ENCODE assay signal across 14 mouse cellular contexts in the genomic region with DNA sequence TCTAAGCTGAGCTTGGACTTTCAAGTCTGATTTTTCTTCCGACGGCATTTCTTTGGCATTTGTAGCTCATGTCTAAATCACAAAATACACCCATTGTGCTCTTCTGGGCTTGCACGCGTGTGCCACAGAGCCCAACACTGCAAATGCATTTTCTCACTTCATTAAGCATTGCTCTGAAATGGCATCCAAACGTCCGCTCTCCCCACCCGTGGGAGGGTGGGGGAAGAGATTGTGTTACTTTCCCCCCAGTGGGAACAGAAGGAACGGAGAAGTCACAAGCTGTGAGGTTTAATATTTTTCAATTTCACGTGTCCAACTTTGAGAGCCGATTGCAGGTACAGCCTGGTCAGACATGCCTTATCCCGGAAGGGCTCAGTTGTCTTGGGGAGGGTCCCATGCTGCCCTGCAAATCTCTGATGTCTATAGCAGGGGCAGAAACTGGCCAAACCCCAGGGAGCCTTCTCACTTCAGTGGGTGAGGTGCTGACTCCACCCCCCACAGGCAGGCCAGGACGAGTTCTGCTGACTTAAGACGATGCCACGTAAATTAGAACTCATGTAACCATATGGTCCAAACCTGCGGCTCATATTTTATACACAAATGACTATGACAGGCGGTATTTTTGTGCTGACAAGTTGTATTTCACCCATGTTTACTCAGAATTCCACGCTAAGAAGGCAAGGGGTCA.
DNase-seq lines count a peak whose midpoint lies in the region; ATAC-seq and TF ChIP-seq lines count a peak whose summit lies in the region.
"Had no signal": no experiment of that assay in that cellular context is flagged by ENCODE, and none has a peak within 500 bp of the region (broad histone marks: within the 10 kb centered on the region; RNA-seq: fewer than 3 reads in every experiment).

No protein-coding gene starts in this region.

- WGBS in forebrain, embryonic 12.5 days, result 49% methylated on average over 17 of the region's 17 CpGs
- WGBS in forebrain, postnatal 0 days, result 34% methylated on average over 17 of the region's 17 CpGs
- 43% methylated on average over 17 of the region's 17 CpGs for WGBS in neural tube, embryonic 11.5 days
- 48% methylated on average over 17 of the region's 17 CpGs for WGBS in neural tube, embryonic 15.5 days
- 46% methylated on average over 17 of the region's 17 CpGs for WGBS in hindbrain, embryonic 11.5 days
- 23% methylated on average over 17 of the region's 17 CpGs for WGBS in cerebellum, adult 2 months

- no peak for TF ChIP-seq CTCF in forebrain, postnatal 0 days (IDR thresholded peaks at IDR 0.05; ENCODE audit: low read depth)
- no peak for TF ChIP-seq CTCF in cerebellum, adult 2 months (IDR thresholded peaks at IDR 0.05; ENCODE audit: borderline replicate concordance, insufficient read depth, low read depth, low read length)

- H3K36me3 ChIP-seq in forebrain, embryonic 12.5 days (replicated peaks), result no peaks in the 10 kb centered on the region
- H3K36me3 ChIP-seq in forebrain, postnatal 0 days (ENCODE audit: insufficient read depth), result no peaks in the 10 kb centered on the region
- no peaks in the 10 kb centered on the region for H3K36me3 ChIP-seq in neural tube, embryonic 11.5 days (ENCODE audit: control insufficient read depth, insufficient read depth, low read length)
- no peaks in the 10 kb centered on the region for H3K36me3 ChIP-seq in neural tube, embryonic 15.5 days
- no peaks in the 10 kb centered on the region for H3K36me3 ChIP-seq in hindbrain, embryonic 11.5 days (ENCODE audit: control insufficient read depth, insufficient read depth, low read length)

- ATAC-seq in forebrain, embryonic 12.5 days (ENCODE audit: low FRiP score), result no peak
- no peak for ATAC-seq in forebrain, postnatal 0 days
- no peak for ATAC-seq in neural tube, embryonic 11.5 days (ENCODE audit: insufficient read depth, low FRiP score, low TSS enrichment)
- no peak for ATAC-seq in neural tube, embryonic 15.5 days (ENCODE audit: low FRiP score)
- no peak for ATAC-seq in hindbrain, embryonic 11.5 days (ENCODE audit: low FRiP score)

- H3K27ac ChIP-seq in forebrain, embryonic 12.5 days, result peak overlapping the region; percentile 64
- H3K27ac ChIP-seq in forebrain, postnatal 0 days (ENCODE audit: low read depth, low read length), result no peak overlapping the region
- H3K27ac ChIP-seq in neural tube, embryonic 11.5 days (ENCODE audit: low read depth, low read length), result peak overlapping the region; percentile 23; the same call in 1 of the 2 replicates
- H3K27ac ChIP-seq in neural tube, embryonic 15.5 days (replicated peaks), result no peak overlapping the region
- H3K27ac ChIP-seq in hindbrain, embryonic 11.5 days (ENCODE audit: low read depth, low read length), result 0 out of 2 replicates have a peak overlapping the region, but pooled peaks have one; percentile 38
- H3K27ac ChIP-seq in cerebellum, adult 2 months (ENCODE audit: insufficient read depth, low read length), result no peak overlapping the region
- H3K27ac ChIP-seq: layer of hippocampus, adult 2 months had no signal

- no peak for TF ChIP-seq POLR2A in cerebellum, adult 2 months (IDR thresholded peaks at IDR 0.05; ENCODE audit: borderline replicate concordance, insufficient read depth, low read length)

- no peak overlapping the region for H3K9ac ChIP-seq in forebrain, embryonic 12.5 days
- no peak overlapping the region for H3K9ac ChIP-seq in forebrain, postnatal 0 days
- H3K9ac ChIP-seq in neural tube, embryonic 11.5 days (ENCODE audit: low read length), result no peak overlapping the region
- H3K9ac ChIP-seq in neural tube, embryonic 15.5 days (replicated peaks), result no peak overlapping the region
- H3K9ac ChIP-seq in hindbrain, embryonic 11.5 days (ENCODE audit: low read depth, low read length), result no peak overlapping the region

- H3K9me3 ChIP-seq in forebrain, embryonic 12.5 days, result no peaks in the 10 kb centered on the region
- H3K9me3 ChIP-seq in forebrain, postnatal 0 days (ENCODE audit: low read length), result no peaks in the 10 kb centered on the region
- no peaks in the 10 kb centered on the region for H3K9me3 ChIP-seq in neural tube, embryonic 11.5 days (ENCODE audit: control insufficient read depth, low read length)
- H3K9me3 ChIP-seq in neural tube, embryonic 15.5 days (replicated peaks), result no peaks in the 10 kb centered on the region
- no peaks in the 10 kb centered on the region for H3K9me3 ChIP-seq in hindbrain, embryonic 11.5 days (ENCODE audit: control insufficient read depth, low read length)

- H3K27me3 ChIP-seq in forebrain, embryonic 12.5 days, result no peaks in the 10 kb centered on the region
- no peaks in the 10 kb centered on the region for H3K27me3 ChIP-seq in forebrain, postnatal 0 days (ENCODE audit: insufficient read depth, low read length)
- H3K27me3 ChIP-seq in neural tube, embryonic 11.5 days (ENCODE audit: control insufficient read depth, insufficient read depth, low read length), result no peaks in the 10 kb centered on the region
- no peaks in the 10 kb centered on the region for H3K27me3 ChIP-seq in neural tube, embryonic 15.5 days (replicated peaks)
- H3K27me3 ChIP-seq in hindbrain, embryonic 11.5 days (ENCODE audit: control insufficient read depth, insufficient read depth, low read length), result no peaks in the 10 kb centered on the region
- no peaks in the 10 kb centered on the region; the same call in 1 of the 2 replicates for H3K27me3 ChIP-seq in cerebellum, adult 2 months (ENCODE audit: control insufficient read depth, insufficient read depth, low read length)

- no peak overlapping the region for H3K4me3 ChIP-seq in forebrain, embryonic 12.5 days (replicated peaks)
- H3K4me3 ChIP-seq in forebrain, postnatal 0 days (ENCODE audit: low read depth, low read length), result no peak overlapping the region
- no peak overlapping the region for H3K4me3 ChIP-seq in neural tube, embryonic 11.5 days (ENCODE audit: low read depth, low read length)
- no peak overlapping the region for H3K4me3 ChIP-seq in neural tube, embryonic 15.5 days (replicated peaks)
- H3K4me3 ChIP-seq in hindbrain, embryonic 11.5 days (ENCODE audit: low read depth, low read length), result no peak overlapping the region
- H3K4me3 ChIP-seq in cerebellum, adult 2 months (replicated peaks; ENCODE audit: insufficient read depth, low read depth, low read length), result no peak overlapping the region
- H3K4me3 ChIP-seq: layer of hippocampus, adult 2 months; myocyte had no signal

- peaks cover 46% of the 10 kb centered on the region for H3K4me1 ChIP-seq in forebrain, embryonic 12.5 days
- 0 out of 2 replicates have a peak, but pooled peaks cover 3% of the 10 kb centered on the region for H3K4me1 ChIP-seq in forebrain, postnatal 0 days (ENCODE audit: insufficient read depth)
- peaks cover 18% of the 10 kb centered on the region; the same call in 1 of the 2 replicates for H3K4me1 ChIP-seq in neural tube, embryonic 11.5 days (ENCODE audit: control insufficient read depth, insufficient read depth, low read length)
- H3K4me1 ChIP-seq in neural tube, embryonic 15.5 days, result peaks cover 21% of the 10 kb centered on the region
- H3K4me1 ChIP-seq in hindbrain, embryonic 11.5 days (replicated peaks; ENCODE audit: control insufficient read depth, insufficient read depth, low read length), result peaks cover 6% of the 10 kb centered on the region; the same call in 1 of the 2 replicates
- no peaks in the 10 kb centered on the region; the same call in 1 of the 2 replicates for H3K4me1 ChIP-seq in cerebellum, adult 2 months (ENCODE audit: control insufficient read depth, insufficient read depth, low read length)

- no peak for DNase-seq in forebrain, postnatal 0 days
- DNase-seq in neural tube, embryonic 11.5 days (ENCODE audit: low spot score), result no peak
- DNase-seq in hindbrain, embryonic 11.5 days (ENCODE audit: low spot score), result no peak
- peak; percentile 51 for DNase-seq in retina, postnatal 1 day
- DNase-seq in spleen, adult 12 weeks (ENCODE audit: low spot score), result no peak
- no peak for DNase-seq in cerebellum, adult 2 months
- DNase-seq: adrenal gland, adult 8-10 months; cerebellum, adult 11 months; liver; right cerebral cortex, postnatal 14 days had no signal

- no peak overlapping the region for H3K4me2 ChIP-seq in forebrain, embryonic 12.5 days
- H3K4me2 ChIP-seq in forebrain, postnatal 0 days (ENCODE audit: low read depth), result no peak overlapping the region
- H3K4me2 ChIP-seq in neural tube, embryonic 11.5 days (ENCODE audit: low read depth), result no peak overlapping the region
- no peak overlapping the region for H3K4me2 ChIP-seq in neural tube, embryonic 15.5 days
- H3K4me2 ChIP-seq in hindbrain, embryonic 11.5 days (replicated peaks; ENCODE audit: low read depth, low read length), result no peak overlapping the region

Comparison
In these comparisons a context has a peak if more than half of its experiments do, and no peak if none do; other contexts are left out.
1. H3K27ac ChIP-seq: peak in forebrain, embryonic 12.5 days (single experiment), neural tube, embryonic 11.5 days (single experiment) and hindbrain, embryonic 11.5 days (single experiment); none in forebrain, postnatal 0 days (single experiment), neural tube, embryonic 15.5 days (single experiment) and cerebellum, adult 2 months (single experiment).